Mouse (Mus musculus) CD4-positive, CD25-positive, alpha-beta regulatory T cell, adult 2 months (primary cell): Measurements from ENCODE around the gene Gm9945.
A peak's percentile ranks its signal among the peaks of the same experiment; 100 is the strongest.

ENCODE experiments used
- DNase-seq: peaks from one replicate; pipeline ENCODE4 v3.0.0-alpha.2; 2012; ENCODE audit warnings: low read depth, low spot score

Gene Gm9945

GRCm38 (mm10) chr11:53479783-53480301 is at the start of gene Gm9945, which contains the start of gene Sowaha:
Gene Gm9945, plus strand, starts transcription at chr11:53480166.
Gene Sowaha, minus strand, starts transcription at chr11:53480274.
- DNase-seq = peak; percentile 27

- DNase-seq = no peak
Measured at GRCm38 (mm10) chr11:53430300-53430669, 49.7 kb upstream of the Gm9945 start.

- peak; percentile 99 for DNase-seq
Measured at GRCm38 (mm10) chr11:53430670-53431346, 49.2 kb upstream of the Gm9945 start, which contains the start of the genes Uqcrq and Gdf9. Gene Uqcrq, minus strand, starts transcription at chr11:53430831. Gene Gdf9, plus strand, starts transcription at chr11:53431023.

- DNase-seq = no peak
Measured at GRCm38 (mm10) chr11:53431347-53432056, 48.5 kb upstream of the Gm9945 start.

- no peak for DNase-seq
Measured at GRCm38 (mm10) chr11:53433057-53433456, 46.9 kb upstream of the Gm9945 start.

- no peak for DNase-seq
Measured at GRCm38 (mm10) chr11:53435504-53435903, 44.5 kb upstream of the Gm9945 start.

- DNase-seq = no peak
Measured at GRCm38 (mm10) chr11:53436338-53436737, 43.6 kb upstream of the Gm9945 start.

- peak; percentile 58 for DNase-seq
Measured at GRCm38 (mm10) chr11:53441921-53442320, 38.0 kb upstream of the Gm9945 start.

- peak; percentile 51 for DNase-seq
Measured at GRCm38 (mm10) chr11:53443861-53444260, 36.1 kb upstream of the Gm9945 start.

- DNase-seq = no peak
Measured at GRCm38 (mm10) chr11:53445562-53445961, 34.4 kb upstream of the Gm9945 start.

- DNase-seq = no peak
Measured at GRCm38 (mm10) chr11:53446183-53446582, 33.8 kb upstream of the Gm9945 start.

GRCm38 (mm10) chr11:53447996-53448395 is 32.0 kb upstream of the Gm9945 start:
- no peak for DNase-seq

GRCm38 (mm10) chr11:53448529-53448928 is 31.4 kb upstream of the Gm9945 start:
- no peak for DNase-seq

GRCm38 (mm10) chr11:53450070-53450705 is 29.8 kb upstream of the Gm9945 start:
- DNase-seq = no peak

- DNase-seq = no peak
Measured at GRCm38 (mm10) chr11:53451361-53451760, 28.6 kb upstream of the Gm9945 start.

GRCm38 (mm10) chr11:53452396-53452795 is 27.6 kb upstream of the Gm9945 start:
- DNase-seq = no peak

- no peak for DNase-seq
Measured at GRCm38 (mm10) chr11:53453031-53453430, 26.9 kb upstream of the Gm9945 start.

GRCm38 (mm10) chr11:53456474-53457371 is 23.2 kb upstream of the Gm9945 start, which contains the start of the genes Gm10447 and Shroom1:
Gene Gm10447, minus strand, starts transcription at chr11:53457110.
Gene Shroom1, plus strand, starts transcription at chr11:53457205.
- no peak for DNase-seq

- DNase-seq = no peak
Measured at GRCm38 (mm10) chr11:53457372-53457954, 22.5 kb upstream of the Gm9945 start.

GRCm38 (mm10) chr11:53458996-53459395 is 21.0 kb upstream of the Gm9945 start:
- no peak for DNase-seq

- DNase-seq = no peak
Measured at GRCm38 (mm10) chr11:53460192-53460591, 19.8 kb upstream of the Gm9945 start.
